Mouse (Mus musculus): ENCODE data around the gene Hs6st3.

Gene Hs6st3

DNA sequence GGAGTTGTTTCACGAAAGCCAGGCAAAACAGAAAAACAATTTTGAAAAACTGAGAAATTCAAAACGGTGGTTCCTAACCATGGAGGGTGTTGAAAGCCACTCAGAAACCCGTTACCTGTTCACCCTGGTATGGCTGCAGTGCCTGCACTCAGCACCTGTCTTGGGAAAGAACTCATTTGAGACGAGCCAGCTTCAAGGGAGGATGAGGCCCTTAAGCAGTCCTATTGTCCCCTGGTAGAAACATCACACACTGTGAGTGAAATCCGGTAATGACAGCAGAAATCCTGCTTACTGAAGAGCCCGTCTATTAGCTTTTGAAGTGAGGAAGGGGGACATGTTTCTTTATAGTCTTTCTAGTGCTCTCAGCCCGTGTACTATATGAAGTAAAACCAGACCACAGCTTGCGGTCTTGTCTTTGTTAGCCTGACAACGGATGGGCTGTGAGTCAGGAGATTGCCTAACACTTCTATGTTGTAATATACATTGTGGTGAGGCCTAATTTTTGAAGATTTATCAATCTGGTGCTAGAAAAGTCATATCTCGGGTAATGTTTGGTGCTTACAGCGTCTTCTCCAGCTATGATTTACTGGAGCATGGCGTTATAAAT is 641.9 kb downstream of the Hs6st3 start:
- intact Hi-C loops (cut with DNase I): no loop called here

DNA sequence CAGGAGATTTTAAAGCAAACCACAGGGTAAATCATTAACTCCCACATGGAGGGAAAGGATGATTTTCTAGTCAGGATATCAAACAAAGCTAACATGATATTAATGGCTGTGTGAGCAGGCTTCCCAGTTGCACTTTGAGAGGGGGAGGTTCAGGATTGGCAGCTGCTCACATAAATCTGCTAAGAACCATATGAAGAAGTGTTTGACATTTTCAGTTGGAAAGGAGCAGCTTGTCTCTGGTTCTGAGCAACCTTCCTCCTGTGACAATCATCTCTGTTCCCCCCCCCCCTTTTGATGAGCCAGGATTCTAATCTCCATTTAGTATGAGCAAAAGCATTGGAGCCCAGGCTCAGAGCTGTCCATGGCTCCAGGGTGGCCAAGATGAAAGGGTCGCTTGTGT is 643.0 kb downstream of the Hs6st3 start:
- intact Hi-C loops (cut with DNase I): no loop called here

DNA sequence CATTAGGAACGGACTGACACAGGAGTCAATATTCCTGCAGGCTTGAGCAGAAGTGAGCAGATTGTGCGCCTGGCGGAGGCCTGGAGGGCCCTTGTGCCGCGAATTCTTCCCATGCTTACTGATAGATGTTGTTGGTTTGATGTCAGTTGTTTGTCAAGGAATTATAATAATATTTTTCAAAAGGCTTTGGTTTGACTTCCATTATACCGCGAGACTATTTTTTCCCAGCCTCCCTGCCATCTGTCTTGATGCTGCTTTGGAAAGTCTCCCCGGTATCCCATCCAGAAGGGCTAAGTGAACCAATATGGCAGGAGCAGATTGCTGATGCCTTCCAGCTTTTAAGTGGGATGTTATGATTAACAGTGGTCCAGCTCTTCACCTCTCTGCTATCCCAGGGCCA is 651.3 kb downstream of the Hs6st3 start:
- intact Hi-C loops (cut with DNase I): no loop called here

DNA sequence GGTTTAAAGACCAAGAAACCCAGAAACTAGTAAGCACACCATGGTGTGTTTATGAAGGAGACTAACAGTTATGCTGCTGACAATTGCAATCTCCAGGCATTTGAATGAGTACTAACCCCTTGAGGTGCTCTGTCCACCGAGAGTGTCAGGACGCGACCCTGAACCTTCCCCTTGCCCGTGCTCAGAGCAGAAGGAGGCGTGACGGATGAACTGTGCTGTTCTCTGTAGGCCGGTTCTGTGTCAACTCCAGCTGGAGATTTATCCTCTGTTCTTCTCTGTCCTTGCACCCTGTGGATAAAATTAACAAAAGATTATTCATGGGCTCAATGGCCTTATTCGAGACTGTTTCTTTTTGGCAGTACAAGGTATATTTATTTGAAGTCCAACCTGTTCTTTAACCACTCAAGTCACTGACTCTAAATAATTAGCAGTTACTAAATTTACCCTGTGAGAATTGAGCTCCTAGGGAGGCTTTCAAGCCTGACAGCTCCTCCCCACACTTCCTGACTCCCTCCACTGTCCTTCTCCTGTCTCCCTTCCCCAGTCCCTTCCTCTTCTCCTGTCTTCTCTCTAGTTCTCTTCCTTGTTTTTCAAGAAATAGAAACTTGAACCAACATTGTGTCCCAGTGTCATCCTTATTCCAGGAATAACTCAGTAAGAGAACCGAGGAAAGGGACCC is 659.2 kb downstream of the Hs6st3 start:
- intact Hi-C loops (cut with DNase I): loop anchor here (10.0 kb wide), 1 partner anchor 223 kb away; no protein-coding TSS in a partner anchor

DNA sequence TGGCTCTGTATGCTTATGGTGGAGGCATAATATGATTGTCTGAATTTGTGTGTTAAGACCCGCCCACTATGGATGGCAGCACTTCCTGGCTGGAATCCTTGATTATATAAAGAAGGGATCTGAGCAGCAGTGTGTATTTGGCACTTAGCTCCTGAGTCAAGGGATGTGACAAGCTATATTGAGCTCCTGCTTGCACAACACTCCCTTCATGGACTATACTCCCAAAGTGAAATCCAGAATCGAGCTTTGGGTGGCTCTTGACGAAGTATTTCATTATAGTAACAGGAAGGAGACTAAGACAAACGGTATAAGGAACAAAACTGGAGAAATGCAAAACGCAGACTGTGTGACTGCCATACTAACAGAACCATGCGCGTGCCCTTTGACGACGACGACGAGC is 660.4 kb downstream of the Hs6st3 start:
- intact Hi-C loops (cut with DNase I): loop anchor here (10.0 kb wide), 1 partner anchor 224 kb away; no protein-coding TSS in a partner anchor

DNA sequence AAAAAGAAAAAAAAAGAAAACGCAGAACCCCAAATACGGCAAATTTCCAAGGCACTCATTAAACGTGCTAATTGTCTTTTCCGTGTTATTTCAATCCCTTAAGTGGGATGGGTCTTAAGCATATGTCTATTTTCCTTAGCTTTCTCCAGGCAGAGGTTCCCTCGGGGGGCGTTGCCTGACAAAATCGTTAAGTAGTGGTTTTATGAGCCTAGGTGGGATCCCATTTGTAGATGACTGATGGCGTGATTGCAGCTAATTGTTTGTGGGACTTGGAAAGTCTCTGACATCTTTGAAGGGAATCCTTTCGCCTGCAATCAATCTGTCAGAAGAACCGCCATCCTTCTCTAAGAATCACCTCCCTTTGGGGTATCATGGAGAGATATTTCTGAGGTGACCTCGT is 662.7 kb downstream of the Hs6st3 start:
- intact Hi-C loops (cut with DNase I): no loop called here

DNA sequence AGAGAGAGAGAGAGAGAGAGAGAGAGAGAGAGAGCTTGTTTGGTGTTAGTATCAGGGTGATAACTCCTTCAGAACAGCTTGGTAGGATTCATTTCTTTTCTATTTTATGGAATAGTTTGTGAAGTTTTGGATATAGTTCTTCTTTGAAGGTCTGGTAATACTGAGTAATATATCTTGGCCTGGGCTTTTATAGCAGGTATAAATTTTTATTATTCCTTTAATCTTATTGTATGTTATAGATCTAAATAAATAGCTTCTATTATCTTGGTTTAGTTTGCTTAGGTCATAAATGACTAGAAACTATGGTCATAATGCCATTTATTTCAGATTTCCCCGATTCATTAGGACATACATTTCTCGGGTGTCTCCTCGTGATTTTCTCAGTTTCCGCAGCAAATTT is 675.8 kb downstream of the Hs6st3 start:
- intact Hi-C loops (cut with DNase I): no loop called here

DNA sequence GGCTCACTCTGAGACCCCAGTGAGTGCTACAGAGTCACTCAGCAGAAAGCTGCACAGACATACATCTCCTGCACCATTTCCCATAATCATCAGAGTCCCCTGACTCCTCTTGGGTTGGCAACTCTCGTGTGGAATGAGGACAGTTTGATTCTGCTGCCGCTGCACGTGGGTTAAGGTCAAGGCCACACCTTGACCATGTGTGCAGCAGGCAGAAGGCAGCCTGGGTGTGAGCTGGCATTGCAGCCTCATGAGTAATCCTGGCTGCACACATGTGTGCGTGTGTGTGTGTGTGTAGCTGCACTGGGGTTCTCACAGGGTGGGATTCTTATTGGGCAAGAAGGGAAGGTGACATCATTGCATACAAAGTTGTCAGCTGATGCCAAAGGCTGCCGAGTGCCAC is 677.5 kb downstream of the Hs6st3 start:
- intact Hi-C loops (cut with DNase I): no loop called here

DNA sequence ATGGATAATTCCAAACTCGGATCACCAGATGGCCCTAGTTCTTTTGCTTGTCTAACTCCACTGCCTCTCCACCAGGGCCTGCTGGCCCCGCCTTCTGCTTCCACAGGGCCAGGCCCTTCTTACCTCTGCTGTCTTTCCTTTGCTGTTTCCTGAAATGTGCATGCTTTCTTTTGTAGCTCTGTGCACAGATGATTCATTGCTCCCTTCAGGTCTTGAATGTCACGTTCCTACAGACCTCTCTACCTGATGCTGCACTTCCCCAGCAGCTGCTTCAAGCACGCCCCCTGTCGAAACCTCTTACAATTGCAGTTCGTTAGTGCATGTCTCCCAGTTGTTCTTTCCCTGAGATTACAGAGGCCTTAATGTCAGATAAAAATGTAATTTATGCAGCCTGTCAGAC is 682.4 kb downstream of the Hs6st3 start:
- intact Hi-C loops (cut with DNase I): no loop called here

DNA sequence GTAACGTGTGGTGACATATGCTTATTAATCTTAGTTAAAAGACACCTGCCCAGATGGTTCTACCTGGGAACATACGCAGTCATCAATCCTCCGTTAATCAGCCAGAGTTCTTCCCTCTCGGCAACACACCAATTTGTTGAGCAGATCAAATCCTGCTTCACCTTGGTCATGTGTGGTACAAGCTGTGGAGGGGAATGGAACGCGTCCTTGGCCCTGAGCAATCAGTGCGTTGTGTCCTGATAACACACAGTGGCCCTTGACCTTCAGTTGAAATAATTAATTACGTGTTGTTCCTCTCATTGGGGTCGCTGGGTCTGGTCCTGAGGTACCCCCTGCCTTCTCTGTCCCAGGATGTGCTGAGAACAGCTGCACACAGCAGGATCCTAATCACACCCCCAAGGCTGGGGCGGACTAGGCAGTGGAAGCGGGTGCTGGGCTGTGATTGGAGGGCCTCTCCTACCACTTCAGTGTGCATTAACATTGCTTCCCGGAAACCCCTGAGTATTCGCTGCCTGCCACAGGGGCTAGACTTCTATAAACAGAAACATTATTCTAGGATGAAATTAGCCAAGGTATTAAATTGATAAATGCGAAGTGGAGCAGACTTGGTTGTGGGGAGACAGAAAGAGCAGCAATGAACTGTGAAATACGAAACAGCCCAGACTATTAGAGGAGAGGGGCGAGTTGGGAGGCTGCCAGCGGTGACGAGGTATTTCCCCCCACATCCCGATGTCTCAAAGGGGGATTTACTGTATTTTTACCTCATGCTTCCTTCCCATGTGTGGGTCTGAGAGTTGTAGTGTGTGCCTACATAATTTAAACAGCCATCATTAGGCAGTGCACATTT is 693.2 kb downstream of the Hs6st3 start:
- intact Hi-C loops (cut with DNase I): no loop called here

DNA sequence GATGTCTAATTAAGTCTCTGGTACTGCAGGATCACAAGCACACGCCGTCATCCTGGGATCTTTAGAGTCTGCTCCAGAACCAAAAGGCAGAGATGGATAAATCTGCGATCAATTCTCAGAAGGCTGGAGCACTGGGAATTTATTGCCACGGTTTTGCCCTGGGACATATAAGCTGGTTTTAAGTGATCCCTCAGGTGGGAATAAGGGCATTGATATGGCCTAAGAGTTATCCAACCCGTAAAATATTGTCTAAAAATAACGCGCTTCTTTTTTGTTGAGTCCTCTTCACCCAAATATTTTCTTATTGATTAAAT is 693.8 kb downstream of the Hs6st3 start:
- intact Hi-C loops (cut with DNase I): no loop called here

DNA sequence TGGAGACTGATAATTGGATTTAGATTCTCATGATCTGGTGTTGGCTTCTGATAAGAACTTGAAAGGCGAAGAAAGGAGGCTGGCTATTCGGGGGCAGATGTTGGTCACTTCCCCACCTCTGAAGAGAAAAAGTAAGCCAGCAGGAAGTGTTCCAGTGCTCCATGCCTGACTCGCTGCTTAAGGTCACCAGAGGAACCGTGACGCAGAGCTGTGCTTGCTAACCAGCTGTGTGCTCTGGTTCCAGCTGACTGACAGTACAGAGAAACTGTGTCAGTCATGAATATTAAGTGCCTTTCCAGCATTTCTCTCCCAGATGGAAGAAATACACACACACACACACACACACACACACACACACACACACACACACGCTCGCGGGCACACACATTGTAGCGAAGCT is 694.8 kb downstream of the Hs6st3 start:
- intact Hi-C loops (cut with DNase I): no loop called here

DNA sequence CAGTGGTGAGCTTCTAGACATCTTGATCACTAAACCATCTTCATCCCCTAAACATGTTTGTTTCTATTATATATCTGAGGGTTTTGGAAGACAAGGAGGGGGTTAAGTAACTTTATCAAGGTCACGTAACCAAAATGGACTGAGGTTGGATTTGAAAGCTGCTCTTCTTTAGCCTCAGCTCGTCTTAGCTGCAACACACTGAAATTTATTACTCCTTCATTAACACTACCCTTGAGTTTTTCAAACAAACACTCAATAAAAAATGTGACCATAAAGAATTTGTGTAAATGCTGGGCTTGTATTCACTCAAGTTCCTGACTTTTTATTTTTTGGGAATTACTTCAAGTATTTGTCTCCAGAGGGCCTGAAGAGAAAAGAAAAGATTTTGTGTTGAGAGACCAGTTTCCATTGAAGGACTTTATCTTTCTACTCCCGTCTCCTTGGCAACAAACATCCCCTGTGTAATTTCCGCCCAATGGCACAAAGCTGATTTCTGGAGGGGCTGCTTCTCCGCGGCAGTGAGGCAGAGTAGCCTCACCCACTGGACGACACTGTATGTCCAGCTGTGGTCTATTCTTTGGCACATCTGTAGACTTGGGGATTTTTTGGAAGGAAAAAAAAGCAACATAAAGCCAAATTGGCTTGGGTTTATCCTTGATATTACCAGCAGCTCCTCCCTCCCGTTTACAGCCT is 696.0 kb downstream of the Hs6st3 start:
- intact Hi-C loops (cut with DNase I): no loop called here

DNA sequence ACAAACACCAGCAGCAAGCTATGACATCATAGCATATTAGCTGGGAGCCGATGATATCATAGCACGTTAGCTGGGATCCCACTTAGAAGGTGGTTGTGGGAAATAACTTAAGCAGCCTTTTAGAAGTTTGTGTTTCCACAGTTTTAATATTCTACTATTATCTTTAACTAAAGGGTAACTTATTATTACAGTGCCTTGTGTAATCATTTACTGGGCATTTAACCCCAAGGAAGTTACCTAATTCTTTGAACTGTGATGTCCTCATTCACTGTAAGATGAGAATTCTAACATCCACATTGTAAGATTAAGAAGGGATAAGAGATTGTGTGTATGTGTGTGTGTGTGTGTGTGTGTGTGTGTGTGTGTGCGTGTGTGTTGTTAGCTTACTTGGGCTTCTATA is 697.9 kb downstream of the Hs6st3 start:
- intact Hi-C loops (cut with DNase I): no loop called here

DNA sequence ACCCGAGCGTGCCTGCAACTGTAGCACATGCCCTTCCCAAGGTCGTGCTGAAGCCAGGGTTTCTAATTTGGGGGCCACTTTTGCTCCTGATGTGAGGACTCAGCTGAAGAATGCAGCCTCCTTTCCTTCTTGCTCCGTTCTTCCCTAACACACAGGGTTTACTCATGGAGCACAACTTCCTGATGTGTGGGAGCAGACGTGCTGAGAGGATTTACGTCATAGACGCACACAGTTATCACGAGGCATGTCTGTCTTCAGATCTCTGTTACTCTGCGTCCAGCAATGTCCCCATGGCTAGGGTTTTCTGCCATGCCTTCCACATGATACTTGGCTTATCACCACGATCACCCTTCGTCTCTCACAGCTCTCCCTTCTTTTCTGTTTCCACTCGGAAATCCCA is 709.4 kb downstream of the Hs6st3 start:
- intact Hi-C loops (cut with DNase I): no loop called here

DNA sequence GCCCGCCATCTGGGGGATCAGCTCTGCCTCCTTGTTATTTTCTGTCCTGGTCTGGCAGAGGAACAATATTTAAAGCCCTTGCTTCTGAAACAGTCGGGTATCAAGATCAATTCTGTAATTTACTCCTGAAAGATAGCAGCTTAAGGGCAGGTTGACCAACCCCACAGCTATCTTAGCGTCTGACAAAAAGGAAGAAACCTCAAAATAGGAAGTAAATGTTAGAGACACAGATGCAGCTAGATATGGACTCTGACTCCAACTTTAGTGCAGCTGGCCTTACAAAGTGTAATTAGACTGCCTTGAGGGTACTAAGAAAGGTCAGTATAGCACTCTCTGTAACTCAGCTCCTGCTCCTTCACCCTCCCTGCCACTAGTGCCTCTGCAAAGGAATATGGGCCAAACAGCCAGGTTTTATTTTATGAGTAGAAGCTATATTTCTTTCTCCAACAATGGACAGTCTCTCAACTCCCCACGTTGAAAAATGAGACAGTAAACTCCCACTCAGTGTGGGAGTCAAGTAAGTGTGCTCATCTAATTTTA is 710.7 kb downstream of the Hs6st3 start:
- intact Hi-C loops (cut with DNase I): no loop called here

DNA sequence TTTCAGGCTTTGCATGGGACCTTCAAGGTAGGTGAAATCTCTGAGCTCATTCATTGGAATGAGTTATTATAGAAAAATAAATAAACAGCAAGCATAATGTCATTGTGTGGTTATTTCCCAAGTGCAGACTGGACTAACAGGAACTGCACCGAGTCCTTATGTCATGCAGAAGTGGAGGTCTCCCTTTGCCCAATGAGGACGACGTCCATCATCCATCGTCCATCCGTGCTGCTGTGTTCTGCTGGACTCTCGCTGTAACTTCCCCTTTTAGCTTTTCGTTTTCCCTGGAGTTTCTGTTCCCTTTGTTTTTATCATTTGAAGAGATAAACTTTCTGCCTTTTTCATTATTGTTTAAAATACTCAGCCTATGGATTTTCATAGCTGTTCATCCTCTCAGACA is 711.2 kb downstream of the Hs6st3 start:
- intact Hi-C loops (cut with DNase I): no loop called here

DNA sequence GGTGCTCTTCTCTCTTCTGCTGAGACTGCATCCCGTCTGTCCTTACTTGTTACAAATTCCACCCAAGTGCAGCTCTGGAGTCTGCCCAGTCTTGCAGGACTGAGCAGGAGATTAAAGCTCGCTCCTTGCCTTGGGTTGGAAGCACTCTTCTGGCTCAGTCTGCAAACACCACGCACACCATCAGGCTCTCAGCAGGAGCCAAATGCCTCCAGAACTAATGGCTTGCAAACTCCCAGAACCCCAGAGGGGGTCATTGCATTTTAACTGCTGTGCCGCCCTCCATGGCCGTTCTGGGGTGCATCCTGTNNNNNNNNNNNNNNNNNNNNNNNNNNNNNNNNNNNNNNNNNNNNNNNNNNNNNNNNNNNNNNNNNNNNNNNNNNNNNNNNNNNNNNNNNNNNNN is 714.0 kb downstream of the Hs6st3 start:
- intact Hi-C loops (cut with DNase I): loop anchor here (5.0 to 10.0 kb wide), 3 partner anchors 570 to 807 kb away; no protein-coding TSS in a partner anchor

DNA sequence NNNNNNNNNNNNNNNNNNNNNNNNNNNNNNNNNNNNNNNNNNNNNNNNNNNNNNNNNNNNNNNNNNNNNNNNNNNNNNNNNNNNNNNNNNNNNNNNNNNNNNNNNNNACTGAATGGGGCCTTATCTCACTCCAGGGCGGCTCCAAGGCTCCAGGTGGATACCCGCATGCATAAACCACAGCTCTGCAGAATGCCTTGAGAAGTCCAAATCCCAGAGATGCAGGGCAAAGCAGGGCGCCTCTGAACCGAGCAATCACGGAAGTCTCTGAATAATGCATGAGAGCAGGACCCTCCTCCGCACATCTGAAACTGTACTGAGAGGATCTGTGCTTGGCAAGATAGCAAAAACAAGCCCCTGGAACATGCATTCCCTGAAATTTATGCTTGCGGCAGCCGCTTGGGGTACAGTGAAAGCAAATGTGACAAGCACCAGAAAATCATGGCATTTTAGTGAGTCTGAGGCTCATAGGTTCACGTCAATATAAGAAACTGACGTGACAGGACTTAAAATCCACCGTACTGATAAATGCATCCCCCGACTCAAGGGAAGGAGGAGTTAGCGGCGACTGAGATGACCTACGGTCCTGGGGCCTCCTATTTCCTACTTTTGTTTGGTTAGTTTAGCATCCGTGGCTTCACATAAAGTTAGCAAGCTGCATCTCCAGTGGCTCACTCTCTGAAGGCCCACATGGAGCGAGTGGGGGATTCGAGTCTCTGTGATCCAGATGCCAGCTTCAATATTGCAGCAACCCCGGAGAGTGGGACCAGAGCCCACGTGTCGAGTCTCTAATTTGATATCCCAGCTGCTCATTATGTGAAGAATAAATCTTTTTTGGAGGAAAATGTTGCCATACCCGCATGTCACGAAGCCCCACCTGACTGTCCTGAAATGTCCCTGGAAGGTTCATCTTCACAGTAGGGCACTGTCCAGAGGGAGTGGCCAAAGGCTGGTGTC is 719.5 kb downstream of the Hs6st3 start:
- intact Hi-C loops (cut with DNase I): loop anchor here (10.0 kb wide), 2 partner anchors 753 to 813 kb away; no protein-coding TSS in a partner anchor

DNA sequence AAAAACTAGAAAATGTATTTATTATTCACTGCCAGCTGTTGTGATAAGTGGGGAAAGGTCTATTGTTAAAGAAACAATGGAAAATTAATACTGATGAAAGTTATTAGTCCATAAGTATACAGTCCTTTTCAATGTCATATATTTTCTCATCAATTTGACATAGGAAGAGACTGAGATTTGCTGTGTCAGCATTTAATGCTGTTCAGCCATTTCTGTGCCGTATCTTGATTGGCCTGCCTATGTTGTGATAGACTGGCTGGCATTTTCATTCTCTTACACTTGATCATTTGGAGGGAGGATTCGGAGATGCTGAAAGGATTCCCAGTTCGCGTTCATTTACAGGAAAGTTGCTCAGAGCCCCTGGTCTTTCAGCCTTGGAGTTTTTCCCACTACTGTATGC is 735.5 kb downstream of the Hs6st3 start:
- intact Hi-C loops (cut with DNase I): no loop called here

All from adrenal gland (tissue).